Mouse (Mus musculus) midbrain, embryonic 12.5 days (tissue): ENCODE results near the gene Zfp335. TPM values are rescaled to one million over a fixed set of nuclear protein-coding genes. Genes with fewer than 3 reads are reported as not detected.
"Not testable (repeated sequence)": the region's sequence is repeated elsewhere in the genome, so short reads cannot be mapped to it uniquely, and the experiment has no call there.

Experiments used
- ATAC-seq: fragments of 200-750 bp; cut with Nextera tagmentation; 2 replicates; pipeline ENCODE4 v1.8.0; 2017; ENCODE audit warnings: low read depth, moderate TSS enrichment, moderate library complexity; ENCODE audit not compliant: low FRiP score
- H3K27ac ChIP-seq: fragments of 300-500 bp; sonication (generic); replicated peaks from 2 replicates; pipeline ENCODE4 v1.5.1; 2016; ENCODE audit warnings: mild to moderate bottlenecking
- H3K27me3 ChIP-seq: fragments of 300-500 bp; sonication (generic); 2 replicates; pipeline ENCODE4 v1.6.1; 2016; ENCODE audit warnings: mild to moderate bottlenecking
- H3K36me3 ChIP-seq: fragments of 300-500 bp; sonication (generic); 2 replicates; pipeline ENCODE4 v1.6.1; 2016
- H3K4me1 ChIP-seq: fragments of 300-500 bp; sonication (generic); 2 replicates; pipeline ENCODE4 v1.6.1; 2016
- H3K4me2 ChIP-seq: fragments of 300-500 bp; sonication (generic); replicated peaks from 2 replicates; pipeline ENCODE4 v1.6.1; 2016; ENCODE audit warnings: mild to moderate bottlenecking, moderate library complexity
- H3K4me3 ChIP-seq: fragments of 300-500 bp; sonication (generic); 2 replicates; pipeline ENCODE4 v1.5.1; 2016; ENCODE audit warnings: mild to moderate bottlenecking
- H3K9ac ChIP-seq: fragments of 300-500 bp; sonication (generic); replicated peaks from 2 replicates; pipeline ENCODE4 v1.6.1; 2016; ENCODE audit warnings: mild to moderate bottlenecking, moderate library complexity
- H3K9me3 ChIP-seq: fragments of 300-500 bp; sonication (generic); 2 replicates; pipeline ENCODE4 v1.6.1; 2016; ENCODE audit warnings: mild to moderate bottlenecking
- WGBS: fragments of 180-500 bp; shearing (Covaris S2); methylation state at CpG from one replicate; pipeline ENCODE4 v1.1.7; 2016; 5-methylcytosine and 5-hydroxymethylcytosine counted together
- polyA plus RNA-seq: library from polyadenylated mRNA; unstranded; fragments of >200 nt; fragmentation: Nextera tagmentation; extraction: Ambion mirVana; gene quantifications from 2 replicates; pipeline ENCODE4 v1.2.1, GENCODE M21; 2016

The Zfp335 gene
- polyA plus RNA-seq, 1 experiment from 2014 or later = 17.5 TPM

DNA sequence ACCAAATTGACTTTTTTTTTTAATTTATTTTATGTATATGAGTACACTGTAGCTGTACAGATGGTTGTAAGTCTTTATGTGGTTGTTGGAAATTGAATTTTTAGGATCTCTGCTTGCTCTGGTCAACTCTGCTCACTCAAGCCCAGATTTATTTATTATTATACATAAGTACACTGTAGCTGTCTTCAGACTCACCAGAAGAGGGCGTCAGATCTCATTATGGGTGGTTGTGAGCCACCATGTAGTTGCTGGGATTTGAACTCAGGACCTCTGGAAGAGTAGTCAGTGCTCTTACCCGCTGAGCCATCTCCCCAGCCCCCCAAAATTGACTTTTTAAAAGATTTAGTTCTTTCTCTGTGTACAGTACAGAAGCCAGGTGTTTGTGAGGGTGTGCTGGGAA lies 35.9 kb downstream of the Zfp335 start:
- peaks cover 21% of the 10 kb centered on the region for H3K4me1 ChIP-seq
- not testable (repeated sequence) for H3K9me3 ChIP-seq, H3K9ac ChIP-seq, ATAC-seq, H3K36me3 ChIP-seq, H3K27me3 ChIP-seq, H3K4me3 ChIP-seq, H3K27ac ChIP-seq, H3K4me2 ChIP-seq
- 54% methylated on average over 2 of the region's 2 CpGs for WGBS

GRCm38 (mm10) chr2:164874239-164874769 lies 37.3 kb downstream of the Zfp335 start:
- H3K4me3 ChIP-seq = no peak overlapping the region
- ATAC-seq = no peak
- H3K36me3 ChIP-seq = no peaks in the 10 kb centered on the region
- peak overlapping the region; percentile 25; the same call in 1 of the 2 replicates for H3K27ac ChIP-seq
- H3K9me3 ChIP-seq = no peaks in the 10 kb centered on the region
- H3K9ac ChIP-seq = no peak overlapping the region
- 42% methylated on average over 1 of the region's 1 CpGs for WGBS
- H3K4me1 ChIP-seq = peaks cover 15% of the 10 kb centered on the region
- no peak overlapping the region for H3K4me2 ChIP-seq
- H3K27me3 ChIP-seq = no peaks in the 10 kb centered on the region

DNA sequence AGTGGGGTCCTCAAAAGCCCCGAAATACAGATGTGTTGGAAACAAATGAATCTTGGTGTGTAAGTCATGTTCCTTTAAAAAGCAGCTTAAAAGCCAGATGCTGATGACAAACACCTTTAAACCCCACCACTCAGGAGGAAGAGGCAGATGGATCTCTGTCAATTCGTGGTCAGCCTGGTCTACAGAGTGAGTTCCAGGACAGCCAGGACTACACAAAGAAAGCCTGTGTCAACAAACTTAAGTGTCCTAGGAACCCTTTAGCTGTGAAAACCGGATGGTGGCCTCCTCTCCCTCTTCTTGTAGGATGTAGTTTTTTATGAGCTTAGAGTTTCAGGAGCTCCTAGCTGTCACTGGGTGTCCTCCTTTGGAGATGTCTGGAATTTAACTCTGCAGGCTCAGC lies 37.9 kb downstream of the Zfp335 start:
- Histone ChIP-seq H3K9ac (no peak overlapping the region), H3K4me1 (peaks cover 12% of the 10 kb centered on the region), H3K4me3 (no peak overlapping the region), H3K36me3 (no peaks in the 10 kb centered on the region), H3K27me3 (no peaks in the 10 kb centered on the region), H3K27ac (no peak overlapping the region), H3K9me3 (no peaks in the 10 kb centered on the region), H3K4me2 (no peak overlapping the region)
- ATAC-seq = no peak
- 72% methylated on average over 3 of the region's 3 CpGs for WGBS

DNA sequence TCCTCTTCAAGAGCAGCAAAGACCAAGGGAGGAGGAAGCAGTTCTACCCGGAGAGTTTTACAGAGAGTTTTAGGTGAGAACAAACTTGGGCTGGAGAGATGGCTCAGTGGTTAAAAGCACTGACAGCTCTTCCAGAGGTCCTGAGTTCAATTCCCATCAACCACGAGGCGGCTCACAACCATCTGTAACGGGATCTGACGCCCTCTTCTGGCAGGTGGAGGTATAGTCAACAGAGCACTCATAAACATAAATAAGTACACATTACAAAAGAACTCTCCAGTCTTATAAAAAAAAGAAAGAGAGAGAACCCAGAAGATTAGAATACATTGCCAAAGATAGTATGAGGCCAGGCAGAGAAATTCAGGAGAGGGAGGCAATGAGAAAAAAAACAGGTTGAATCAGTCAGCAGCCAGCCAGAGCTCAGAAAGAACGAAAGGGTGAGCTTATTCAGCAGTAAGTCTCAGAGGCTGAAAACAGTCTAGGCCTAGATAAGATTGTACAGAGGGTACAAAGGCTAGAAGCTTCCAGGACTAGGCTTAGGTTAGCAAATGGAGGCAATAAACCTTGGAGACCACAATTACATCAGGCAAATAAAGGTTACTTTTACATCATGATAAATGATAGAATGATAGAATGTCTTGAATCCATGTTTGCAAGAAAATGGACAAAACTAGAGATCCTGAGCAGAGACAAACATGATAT lies 39.8 kb downstream of the Zfp335 start:
- H3K9me3 ChIP-seq = 0 out of 2 replicates have a peak, but pooled peaks cover 4% of the 10 kb centered on the region
- no peaks in the 10 kb centered on the region for H3K27me3 ChIP-seq
- no peak overlapping the region for H3K27ac ChIP-seq
- H3K36me3 ChIP-seq = no peaks in the 10 kb centered on the region
- H3K4me2 ChIP-seq = no peak overlapping the region
- no peak for ATAC-seq
- no peak overlapping the region for H3K9ac ChIP-seq
- WGBS = 62% methylated on average over 6 of the region's 6 CpGs
- H3K4me3 ChIP-seq = no peak overlapping the region
- no peaks in the 10 kb centered on the region for H3K4me1 ChIP-seq

DNA sequence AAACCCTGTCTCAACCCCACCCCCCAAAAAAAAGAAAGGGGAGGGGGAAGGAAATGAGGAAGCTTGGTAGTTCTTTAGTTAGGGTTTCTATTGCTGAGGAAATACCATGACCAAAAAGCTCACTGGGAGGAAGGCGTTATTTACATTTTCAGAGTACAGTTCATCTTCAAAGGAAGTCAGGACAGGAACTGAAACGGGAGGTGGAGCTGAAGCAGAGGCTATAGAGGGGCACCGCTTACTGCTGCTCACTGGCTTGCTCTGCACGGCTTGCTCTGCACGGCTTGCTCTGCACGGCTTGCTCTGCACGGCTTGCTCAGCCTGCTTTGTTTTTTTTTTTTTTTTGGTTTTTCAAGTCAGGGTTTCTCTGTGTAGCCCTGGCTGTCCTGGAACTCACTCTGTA lies 43.1 kb downstream of the Zfp335 start:
- 82% methylated on average over 7 of the region's 7 CpGs for WGBS
- Histone ChIP-seq H3K4me3 (no peak overlapping the region), H3K4me2 (no peak overlapping the region), H3K36me3 (no peaks in the 10 kb centered on the region), H3K27me3 (no peaks in the 10 kb centered on the region), H3K27ac (no peak overlapping the region), H3K9ac (no peak overlapping the region), H3K4me1 (no peaks in the 10 kb centered on the region), H3K9me3 (0 out of 2 replicates have a peak, but pooled peaks cover 4% of the 10 kb centered on the region)
- ATAC-seq = no peak

DNA sequence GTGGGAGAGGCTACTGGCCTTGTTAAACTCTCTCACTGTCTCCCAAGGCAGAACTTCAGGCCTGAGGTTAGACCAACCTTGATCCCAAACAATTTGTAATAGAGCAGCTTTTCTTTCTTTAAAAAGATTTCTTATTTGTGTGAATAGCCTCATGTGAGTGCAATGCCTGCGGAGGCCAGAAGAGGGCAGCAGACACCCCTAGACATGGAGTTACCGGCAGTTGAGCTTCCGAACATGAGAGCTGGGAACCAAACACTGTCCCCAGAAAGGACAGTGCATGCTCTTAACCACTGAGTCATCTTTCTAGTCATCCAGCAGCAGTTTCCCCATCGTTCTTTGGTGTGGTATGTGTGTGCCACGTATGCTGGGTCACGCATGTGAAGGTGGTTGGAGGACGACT lies 44.0 kb downstream of the Zfp335 start:
- H3K9me3 ChIP-seq = 0 out of 2 replicates have a peak, but pooled peaks cover 4% of the 10 kb centered on the region
- no peak overlapping the region for H3K27ac ChIP-seq
- H3K4me1 ChIP-seq = no peaks in the 10 kb centered on the region
- no peak overlapping the region for H3K9ac ChIP-seq
- 92% methylated on average over 7 of the region's 7 CpGs for WGBS
- H3K27me3 ChIP-seq = no peaks in the 10 kb centered on the region
- H3K4me3 ChIP-seq = no peak overlapping the region
- H3K4me2 ChIP-seq = no peak overlapping the region
- H3K36me3 ChIP-seq = no peaks in the 10 kb centered on the region
- no peak for ATAC-seq

GRCm38 (mm10) chr2:164866741-164867551 lies 44.6 kb downstream of the Zfp335 start:
- Histone ChIP-seq H3K9me3 (0 out of 2 replicates have a peak, but pooled peaks cover 4% of the 10 kb centered on the region), H3K4me1 (no peaks in the 10 kb centered on the region; the same call in 1 of the 2 replicates), H3K9ac (no peak overlapping the region), H3K4me3 (no peak overlapping the region), H3K4me2 (no peak overlapping the region), H3K36me3 (no peaks in the 10 kb centered on the region), H3K27me3 (no peaks in the 10 kb centered on the region), H3K27ac (no peak overlapping the region)
- no peak for ATAC-seq
- WGBS = 71% methylated on average over 16 of the region's 16 CpGs

DNA sequence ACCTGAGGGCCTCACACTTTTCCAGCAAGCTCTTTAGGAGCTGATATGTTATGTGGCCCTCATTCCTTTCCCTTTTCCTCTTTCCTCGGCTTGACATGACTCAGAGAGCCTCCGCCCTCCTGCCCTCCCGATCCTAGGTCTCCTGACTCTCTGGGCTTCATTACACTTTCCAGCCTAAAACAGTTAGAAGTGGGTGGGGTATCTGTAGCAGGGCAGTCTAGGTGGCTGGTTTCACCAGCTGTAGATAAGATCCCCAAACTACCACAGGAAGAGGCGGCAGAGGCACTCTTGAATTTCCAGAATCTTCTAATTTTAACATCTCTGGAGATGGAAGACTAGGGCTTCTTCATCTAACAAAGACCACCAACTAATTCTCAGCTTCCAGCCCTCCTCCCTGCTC lies 47.0 kb downstream of the Zfp335 start:
- WGBS = 84% methylated on average over 4 of the region's 4 CpGs
- no peak overlapping the region for H3K4me2 ChIP-seq
- ATAC-seq = no peak
- 0 out of 2 replicates have a peak, but pooled peaks cover 4% of the 10 kb centered on the region for H3K9me3 ChIP-seq
- no peaks in the 10 kb centered on the region; the same call in 1 of the 2 replicates for H3K4me1 ChIP-seq
- peaks cover 5% of the 10 kb centered on the region for H3K27me3 ChIP-seq
- H3K36me3 ChIP-seq = no peaks in the 10 kb centered on the region
- H3K9ac ChIP-seq = no peak overlapping the region
- H3K4me3 ChIP-seq = no peak overlapping the region
- H3K27ac ChIP-seq = no peak overlapping the region

GRCm38 (mm10) chr2:164863411-164863810 lies 48.1 kb downstream of the Zfp335 start:
- H3K27me3 ChIP-seq = peaks cover 15% of the 10 kb centered on the region
- H3K27ac ChIP-seq, H3K9me3 ChIP-seq, H3K9ac ChIP-seq, ATAC-seq, H3K4me3 ChIP-seq, H3K4me1 ChIP-seq, H3K4me2 ChIP-seq, H3K36me3 ChIP-seq: not testable (repeated sequence)
- 95% methylated on average over 8 of the region's 9 CpGs for WGBS

- no peaks in the 10 kb centered on the region for H3K36me3 ChIP-seq
- no peaks in the 10 kb centered on the region for H3K9me3 ChIP-seq
- no peak overlapping the region; the same call in 1 of the 2 replicates for H3K27ac ChIP-seq
- peaks cover 10% of the 10 kb centered on the region for H3K4me1 ChIP-seq
- no peak overlapping the region for H3K4me2 ChIP-seq
- 65% methylated on average over 9 of the region's 9 CpGs for WGBS
- no peak overlapping the region for H3K9ac ChIP-seq
- H3K4me3 ChIP-seq = no peak overlapping the region
- no peak for ATAC-seq
- H3K27me3 ChIP-seq = peaks cover 26% of the 10 kb centered on the region
Observed at GRCm38 (mm10) chr2:164862179-164862861, 49.2 kb downstream of the Zfp335 start.

GRCm38 (mm10) chr2:164861094-164861493 lies 50.5 kb downstream of the Zfp335 start:
- Histone ChIP-seq H3K9me3 (no peaks in the 10 kb centered on the region), H3K36me3 (no peaks in the 10 kb centered on the region), H3K4me1 (peaks cover 22% of the 10 kb centered on the region), H3K4me3 (no peak overlapping the region), H3K27me3 (peaks cover 36% of the 10 kb centered on the region), H3K27ac (no peak overlapping the region), H3K4me2 (no peak overlapping the region), H3K9ac (no peak overlapping the region)
- 77% methylated on average over 4 of the region's 4 CpGs for WGBS
- no peak for ATAC-seq
